Mouse (Mus musculus) stomach, embryonic 14.5 days (tissue): Measurements from ENCODE around the gene Wwc1. TPM values are rescaled to one million over a fixed set of nuclear protein-coding genes. Genes with fewer than 3 reads are reported as not detected.

Experiments
- ATAC-seq: fragments of 200-750 bp; cut with Nextera tagmentation; 2 replicates; pipeline ENCODE4 v1.8.0; 2017; ENCODE audit warnings: low read depth, moderate TSS enrichment; ENCODE audit not compliant: insufficient number of reproducible peaks, insufficient read depth, low FRiP score
- H3K27ac ChIP-seq: fragments of 300-500 bp; sonication (generic); 2 replicates; pipeline ENCODE4 v1.5.1; 2014; ENCODE audit warnings: mild to moderate bottlenecking, low read length, moderate library complexity, mixed read lengths
- H3K27me3 ChIP-seq: fragments of 300-500 bp; sonication (generic); 2 replicates; pipeline ENCODE4 v1.6.1; 2014; ENCODE audit warnings: low read length, control low read depth, mixed read lengths; ENCODE audit not compliant: control insufficient read depth, insufficient read depth
- H3K36me3 ChIP-seq: fragments of 300-500 bp; sonication (generic); 2 replicates; pipeline ENCODE4 v1.6.1; 2014; ENCODE audit warnings: mild to moderate bottlenecking, control low read depth, low read length, moderate library complexity, mixed read lengths; ENCODE audit not compliant: control insufficient read depth, insufficient read depth
- H3K4me1 ChIP-seq: fragments of 300-500 bp; sonication (generic); 2 replicates; pipeline ENCODE4 v1.6.1; 2014; ENCODE audit warnings: low read length, control low read depth, mixed read lengths; ENCODE audit not compliant: control insufficient read depth, insufficient read depth
- H3K4me2 ChIP-seq: fragments of 300-500 bp; sonication (generic); replicated peaks from 2 replicates; pipeline ENCODE4 v1.6.1; 2014; ENCODE audit warnings: low read depth, low read length, control low read depth
- H3K4me3 ChIP-seq: fragments of 300-500 bp; sonication (generic); 2 replicates; pipeline ENCODE4 v1.5.1; 2014; ENCODE audit warnings: low read depth, low read length, control low read depth
- H3K9ac ChIP-seq: fragments of 300-500 bp; sonication (generic); replicated peaks from 2 replicates; pipeline ENCODE4 v1.6.1; 2014; ENCODE audit warnings: low read depth, mild to moderate bottlenecking, control low read depth, low read length, moderate library complexity, mixed read lengths
- H3K9me3 ChIP-seq: fragments of 300-500 bp; sonication (generic); 2 replicates; pipeline ENCODE4 v1.6.1; 2016; ENCODE audit warnings: low read depth, low read length, control low read depth; ENCODE audit not compliant: control insufficient read depth
- WGBS: fragments of 180-500 bp; shearing (Covaris S2); extraction: QIAGEN DNeasy Blood & Tissue Kit; methylation state at CpG from one replicate; pipeline ENCODE4 v1.1.7; 2014; 5-methylcytosine and 5-hydroxymethylcytosine counted together
- polyA plus RNA-seq: library from polyadenylated mRNA; unstranded; fragments of >200 nt; fragmentation: Nextera tagmentation; extraction: Ambion mirVana; gene quantifications from 2 replicates; pipeline ENCODE4 v1.2.1, GENCODE M21; 2014

Wwc1 gene
- 6.8 and 7.0 TPM in 2 replicates for polyA plus RNA-seq

GRCm38 (mm10) chr11:35980411-35980917 is at the start of gene Wwc1:
Wwc1 (minus strand) TSS chr11:35980527.
- Histone ChIP-seq H3K4me3 (peak within 1 kb of the TSS; percentile 63), H3K27me3 (no peaks in the 10 kb centered on the region), H3K9ac (peak within 1 kb of the TSS; percentile 71), H3K4me1 (peaks cover 4% of the 10 kb centered on the region; the same call in 1 of the 2 replicates), H3K36me3 (no peaks in the 10 kb centered on the region), H3K9me3 (no peaks in the 10 kb centered on the region), H3K27ac (peak within 1 kb of the TSS; percentile 33; the same call in 1 of the 2 replicates), H3K4me2 (peak within 1 kb of the TSS; percentile 89)
- WGBS = under 1% methylated on average over 44 of the region's 47 CpGs
- ATAC-seq = peak; percentile 90

GRCm38 (mm10) chr11:36020009-36020408 is 39.7 kb upstream of the Wwc1 start:
- no peaks in the 10 kb centered on the region for H3K27me3 ChIP-seq
- H3K9ac ChIP-seq = no peak overlapping the region
- 55% methylated on average over 3 of the region's 3 CpGs for WGBS
- H3K27ac ChIP-seq = no peak overlapping the region
- ATAC-seq = no peak
- H3K4me1 ChIP-seq = no peaks in the 10 kb centered on the region
- H3K36me3 ChIP-seq = no peaks in the 10 kb centered on the region
- H3K4me3 ChIP-seq = no peak overlapping the region
- no peak overlapping the region for H3K4me2 ChIP-seq
- H3K9me3 ChIP-seq = no peaks in the 10 kb centered on the region

GRCm38 (mm10) chr11:36013179-36013578 is 32.9 kb upstream of the Wwc1 start:
- Histone ChIP-seq H3K27ac (no peak overlapping the region), H3K9ac (no peak overlapping the region), H3K4me3 (no peak overlapping the region), H3K9me3 (no peaks in the 10 kb centered on the region), H3K27me3 (no peaks in the 10 kb centered on the region), H3K4me2 (no peak overlapping the region), H3K36me3 (no peaks in the 10 kb centered on the region), H3K4me1 (no peaks in the 10 kb centered on the region)
- 76% methylated on average over 4 of the region's 4 CpGs for WGBS
- no peak for ATAC-seq

GRCm38 (mm10) chr11:36009281-36010208 is 29.2 kb upstream of the Wwc1 start:
- no peaks in the 10 kb centered on the region for H3K27me3 ChIP-seq
- 71% methylated on average over 11 of the region's 11 CpGs for WGBS
- H3K4me2 ChIP-seq = no peak overlapping the region
- no peak for ATAC-seq
- no peaks in the 10 kb centered on the region for H3K4me1 ChIP-seq
- H3K36me3 ChIP-seq = no peaks in the 10 kb centered on the region
- H3K9me3 ChIP-seq = no peaks in the 10 kb centered on the region
- no peak overlapping the region for H3K27ac ChIP-seq
- no peak overlapping the region for H3K4me3 ChIP-seq
- H3K9ac ChIP-seq = no peak overlapping the region

GRCm38 (mm10) chr11:36002900-36003299 is 22.6 kb upstream of the Wwc1 start:
- H3K9ac ChIP-seq = no peak overlapping the region
- no peak for ATAC-seq
- no peaks in the 10 kb centered on the region for H3K27me3 ChIP-seq
- no peaks in the 10 kb centered on the region for H3K9me3 ChIP-seq
- H3K4me2 ChIP-seq = no peak overlapping the region
- H3K36me3 ChIP-seq = no peaks in the 10 kb centered on the region
- H3K27ac ChIP-seq = no peak overlapping the region
- no peak overlapping the region for H3K4me3 ChIP-seq
- WGBS = 56% methylated on average over 4 of the region's 4 CpGs
- no peaks in the 10 kb centered on the region for H3K4me1 ChIP-seq

- H3K4me2 ChIP-seq = peak overlapping the region; percentile 38
- no peak overlapping the region for H3K9ac ChIP-seq
- no peak overlapping the region for H3K27ac ChIP-seq
- H3K36me3 ChIP-seq = no peaks in the 10 kb centered on the region
- no peaks in the 10 kb centered on the region for H3K9me3 ChIP-seq
- peak overlapping the region; percentile 14; the same call in 1 of the 2 replicates for H3K4me3 ChIP-seq
- H3K27me3 ChIP-seq = no peaks in the 10 kb centered on the region
- no peaks in the 10 kb centered on the region for H3K4me1 ChIP-seq
- 9% methylated on average over 28 of the region's 28 CpGs for WGBS
- ATAC-seq = peak; percentile 85
Observed at GRCm38 (mm10) chr11:36001282-36001970, 21.1 kb upstream of the Wwc1 start.

- WGBS = 5% methylated on average over 9 of the region's 10 CpGs
- no peak for ATAC-seq
- H3K9ac ChIP-seq = no peak overlapping the region
Observed at GRCm38 (mm10) chr11:36000585-36001281, 20.4 kb upstream of the Wwc1 start.

GRCm38 (mm10) chr11:36000038-36000437 is 19.7 kb upstream of the Wwc1 start:
- Histone ChIP-seq H3K4me1 (no peaks in the 10 kb centered on the region), H3K4me3 (no peak overlapping the region), H3K27me3 (no peaks in the 10 kb centered on the region), H3K9me3 (no peaks in the 10 kb centered on the region), H3K4me2 (no peak overlapping the region), H3K9ac (no peak overlapping the region), H3K27ac (no peak overlapping the region), H3K36me3 (no peaks in the 10 kb centered on the region)
- 25% methylated on average over 4 of the region's 4 CpGs for WGBS
- ATAC-seq = no peak

More at GRCm38 (mm10) chr11:36000585-36001281, 20.4 kb upstream of the Wwc1 start:
- H3K27ac ChIP-seq = no peak overlapping the region
- no peaks in the 10 kb centered on the region for H3K4me1 ChIP-seq
- no peaks in the 10 kb centered on the region for H3K9me3 ChIP-seq
- no peaks in the 10 kb centered on the region for H3K36me3 ChIP-seq
- H3K4me3 ChIP-seq = peak overlapping the region; percentile 14; the same call in 1 of the 2 replicates
- no peaks in the 10 kb centered on the region for H3K27me3 ChIP-seq
- peak overlapping the region; percentile 38 for H3K4me2 ChIP-seq
